Mouse (Mus musculus): ENCODE results near the gene Fam181a.

DNA sequence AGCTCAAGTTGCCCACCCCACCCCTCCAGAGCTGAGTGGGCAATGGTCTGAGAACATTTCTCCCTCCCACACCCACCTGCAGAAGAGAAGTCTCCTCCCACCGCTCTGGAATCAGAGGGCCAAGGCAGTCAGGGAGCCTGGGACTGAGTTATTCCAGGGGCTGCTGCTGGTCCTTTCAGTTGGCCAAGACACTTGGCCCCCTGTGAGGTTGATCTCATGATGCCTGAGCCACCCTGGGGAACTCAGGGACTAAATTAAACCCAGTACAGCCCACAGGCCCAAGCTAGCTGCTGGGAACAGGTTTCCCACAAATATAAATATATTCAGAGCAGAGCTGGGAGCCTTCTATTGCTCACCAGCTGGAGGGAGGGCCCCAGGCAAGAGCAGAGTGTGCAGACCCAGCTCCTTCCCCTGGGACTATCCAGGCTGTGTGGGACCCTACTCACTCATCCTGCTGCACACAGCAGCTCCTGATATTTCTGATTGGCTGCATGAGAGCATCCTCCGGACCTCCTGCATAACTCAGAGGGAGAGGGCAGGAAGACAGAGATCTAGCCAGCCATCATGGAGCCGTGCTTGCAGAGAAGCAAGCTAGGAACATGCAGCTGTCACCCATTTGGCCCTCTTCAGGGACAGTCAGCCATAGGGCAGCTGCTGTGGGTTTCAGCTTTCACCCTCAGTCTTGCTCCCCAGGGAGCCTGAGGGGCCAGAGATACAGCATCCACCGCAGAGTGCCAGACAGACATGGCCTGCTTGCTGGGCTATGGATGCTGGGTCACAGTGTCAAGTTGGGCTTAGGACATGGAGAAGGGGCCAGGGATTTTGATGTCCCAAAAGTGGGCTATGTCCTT lies 48.4 kb downstream of the Fam181a start:
- TF ChIP-seq POLR2A (IDR thresholded peaks at IDR 0.05; ENCODE audit: insufficient read depth, low read depth, low read length) (no peak), CTCF (IDR thresholded peaks at IDR 0.05; ENCODE audit: insufficient read depth, low read depth, low read length) (no peak)
